ENCODE assay signal across 8 mouse cellular contexts in genomic region chr9:109685299-109685698, GRCm38 (mm10). TPM values are rescaled to one million over a fixed set of nuclear protein-coding genes. Genes with fewer than 3 reads are reported as not detected.
DNase-seq lines count a peak whose midpoint lies in the region; ATAC-seq lines count a peak whose summit lies in the region.

No protein-coding gene starts in this region.

- no peak for ATAC-seq in frontal cortex, adult (ENCODE audit: low TSS enrichment)

- DNase-seq in left cerebral cortex, adult 18-20 months (ENCODE audit: low spot score in 2 of 2): peak; percentile 4 to 23
- DNase-seq in left cerebral cortex, postnatal 36 days (ENCODE audit: low spot score in 2 of 2): no peak
- DNase-seq in MEL-GATA-1-ER (ENCODE audit: extremely low read depth, low read depth): peak; percentile 3
- peak; percentile 10 for DNase-seq in brain, adult 2 months (ENCODE audit: low read depth, low spot score)
- DNase-seq in gastrocnemius, postnatal 4 days (ENCODE audit: low spot score in 2 of 2): peak; percentile 23 to 26
- peak; percentile 6 to 28 for DNase-seq in layer of hippocampus, postnatal 14 days (ENCODE audit: low spot score in 2 of 2)
- DNase-seq in ovary, postnatal 36 days (ENCODE audit: low spot score): peak; percentile 47

- intact Hi-C loops in left cerebral cortex, postnatal 36 days (cut with DNase I): no loop called here

RNA-seq across cellular contexts. Expression of gene Fbxw18, which starts 17.2 kb away (rescaled TPM):
- total RNA-seq in left cerebral cortex, adult 18-20 months (2021): not detected
- total RNA-seq in left cerebral cortex, postnatal 36 days (2021): not detected
- total RNA-seq in gastrocnemius, postnatal 4 days (2021): not detected
- total RNA-seq in layer of hippocampus, postnatal 14 days (2021): not detected

RNA-seq across cellular contexts. Expression of gene Fbxw25, which starts 20.8 kb away (rescaled TPM):
- total RNA-seq in left cerebral cortex, adult 18-20 months (2021): not detected
- not detected for total RNA-seq in left cerebral cortex, postnatal 36 days (2021)
- total RNA-seq in gastrocnemius, postnatal 4 days (2021): not detected
- total RNA-seq in layer of hippocampus, postnatal 14 days (2021): not detected

RNA-seq across cellular contexts. Expression of gene Fbxw24, which starts 59.4 kb away (rescaled TPM):
- not detected for total RNA-seq in left cerebral cortex, adult 18-20 months (2021)
- not detected for total RNA-seq in left cerebral cortex, postnatal 36 days (2021)
- not detected for total RNA-seq in gastrocnemius, postnatal 4 days (2021)
- total RNA-seq in layer of hippocampus, postnatal 14 days (2021): not detected

Comparison
In these comparisons a context has a peak if more than half of its experiments do, and no peak if none do; other contexts are left out.
1. DNase-seq: peak in left cerebral cortex, adult 18-20 months (2 of 2), MEL-GATA-1-ER (single experiment), brain, adult 2 months (single experiment), gastrocnemius, postnatal 4 days (2 of 2), layer of hippocampus, postnatal 14 days (2 of 2) and ovary, postnatal 36 days (single experiment); none in left cerebral cortex, postnatal 36 days (0 of 2).